ENCODE assay signal across 8 mouse cellular contexts in the genomic region with DNA sequence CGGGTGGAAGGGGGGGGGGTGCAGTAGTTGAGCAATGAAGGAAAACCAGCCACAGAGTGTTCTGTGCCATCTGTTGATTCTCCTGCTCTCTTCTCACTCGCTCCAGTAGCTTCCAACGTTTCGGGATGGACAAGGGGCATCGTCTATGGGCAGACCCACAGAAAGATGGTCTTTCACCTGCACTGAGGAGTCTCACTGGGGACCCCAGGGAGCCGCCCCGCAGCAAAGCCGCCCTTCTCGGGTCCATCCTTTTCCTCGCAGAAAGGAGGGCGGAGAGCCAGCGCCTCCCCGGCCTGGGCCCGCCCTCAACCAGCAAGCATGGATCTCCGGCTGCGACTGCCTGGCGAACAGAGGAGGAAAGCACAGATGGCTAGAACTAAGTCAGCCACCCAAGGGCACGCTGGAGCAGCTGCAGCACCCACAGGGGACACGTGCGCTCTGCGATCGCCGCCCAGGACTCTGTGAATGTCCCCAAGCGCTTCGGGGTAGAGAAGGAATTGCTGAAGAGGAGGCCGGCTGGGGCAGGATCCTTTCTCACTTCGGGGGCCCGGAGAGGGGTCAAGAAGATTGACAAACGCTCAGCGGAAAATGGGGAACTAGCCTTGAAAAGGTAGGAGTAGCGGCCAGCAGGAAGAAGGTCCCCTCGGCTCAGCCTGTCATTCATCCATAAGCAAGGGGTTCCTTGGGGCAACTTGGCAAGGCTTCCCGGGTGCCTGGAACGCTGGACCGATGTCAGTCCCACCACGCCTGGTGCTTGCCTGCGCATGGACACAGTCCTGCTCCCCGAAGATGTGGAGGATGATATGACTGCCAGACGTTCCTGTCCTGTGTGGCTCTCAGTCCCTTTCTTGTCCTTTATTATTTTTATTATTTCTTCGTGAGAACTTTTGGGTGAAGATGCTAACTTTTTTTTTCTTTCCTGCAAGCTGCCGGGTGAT. TPM values are rescaled to one million over a fixed set of nuclear protein-coding genes. Genes with fewer than 3 reads are reported as not detected.
A peak's percentile ranks its signal among the peaks of the same experiment; 100 is the strongest.
DNase-seq lines count a peak whose midpoint lies in the region; ATAC-seq lines count a peak whose summit lies in the region.

A gene (plus strand): TSS at position 117 of the 938 bp plus-strand sequence.

- no peak within 1 kb of the TSS for H3K27ac ChIP-seq in midbrain, embryonic 12.5 days (replicated peaks)
- H3K27ac ChIP-seq in stomach, embryonic 14.5 days (ENCODE audit: low read length) = no peak within 1 kb of the TSS

- H3K4me3 ChIP-seq in midbrain, embryonic 12.5 days = peak within 1 kb of the TSS; percentile 43
- peak within 1 kb of the TSS; percentile 38 for H3K4me3 ChIP-seq in stomach, embryonic 14.5 days (ENCODE audit: low read depth, low read length)

- ATAC-seq in hematopoietic stem cell, adult 5-6 weeks (replicated peaks in 1 of 2; ENCODE audit: insufficient read depth in 1 of 2, low FRiP score in 2 of 2, low TSS enrichment in 1 of 2, low read depth in 1 of 2, poor library complexity in 2 of 2, severe bottlenecking in 2 of 2) = peak; percentile 52 to 69
- ATAC-seq in midbrain, embryonic 12.5 days (ENCODE audit: low FRiP score, low read depth) = peak; percentile 82
- peak; percentile 83 for ATAC-seq in stomach, embryonic 14.5 days (ENCODE audit: insufficient number of reproducible peaks, insufficient read depth, low FRiP score, low read depth)

- H3K36me3 ChIP-seq in midbrain, embryonic 12.5 days = no peaks in the 10 kb centered on the region
- no peaks in the 10 kb centered on the region for H3K36me3 ChIP-seq in stomach, embryonic 14.5 days (ENCODE audit: control insufficient read depth, insufficient read depth, low read length)

- intact Hi-C loops in left cerebral cortex, postnatal 36 days (cut with DNase I) = no loop called here

- WGBS in midbrain, embryonic 12.5 days = 18% methylated on average over 41 of the region's 41 CpGs
- WGBS in stomach, embryonic 14.5 days = 12% methylated on average over 41 of the region's 41 CpGs

- no peaks in the 10 kb centered on the region for H3K9me3 ChIP-seq in midbrain, embryonic 12.5 days
- no peaks in the 10 kb centered on the region for H3K9me3 ChIP-seq in stomach, embryonic 14.5 days (ENCODE audit: control insufficient read depth, low read depth, low read length)

- H3K27me3 ChIP-seq in midbrain, embryonic 12.5 days = peaks cover 18% of the 10 kb centered on the region
- no peaks in the 10 kb centered on the region for H3K27me3 ChIP-seq in stomach, embryonic 14.5 days (ENCODE audit: control insufficient read depth, insufficient read depth, low read length)

- peak within 1 kb of the TSS; percentile 48 for H3K9ac ChIP-seq in midbrain, embryonic 12.5 days (replicated peaks)
- peak within 1 kb of the TSS; percentile 14; the same call in 1 of the 2 replicates for H3K9ac ChIP-seq in stomach, embryonic 14.5 days (replicated peaks; ENCODE audit: low read depth, low read length)

- peaks cover 8% of the 10 kb centered on the region for H3K4me1 ChIP-seq in midbrain, embryonic 12.5 days
- H3K4me1 ChIP-seq in stomach, embryonic 14.5 days (ENCODE audit: control insufficient read depth, insufficient read depth, low read length) = no peaks in the 10 kb centered on the region

- DNase-seq in R1 (ENCODE audit: low read depth, low spot score) = peak; percentile 19
- DNase-seq in cerebellum, postnatal 10 days = peak; percentile 67 to 79
- peak; percentile 13 to 14 for DNase-seq in frontal cortex, postnatal 25 days (ENCODE audit: low spot score in 2 of 2)
- DNase-seq in left cerebral cortex, postnatal 36 days (ENCODE audit: low spot score in 2 of 2) = peak; percentile 40 to 60
- no peak for DNase-seq in MN1 (ENCODE audit: low spot score)

- peak within 1 kb of the TSS; percentile 80 for H3K4me2 ChIP-seq in midbrain, embryonic 12.5 days (replicated peaks)
- H3K4me2 ChIP-seq in stomach, embryonic 14.5 days (replicated peaks; ENCODE audit: low read depth, low read length) = peak within 1 kb of the TSS; percentile 61

RNA-seq across cellular contexts. Expression of the gene that starts here (rescaled TPM):
- total RNA-seq in hematopoietic stem cell, adult 5-6 weeks (2017) = not detected in 2 replicates
- 1 to 10 TPM; 2.0 to 3.2 TPM for total RNA-seq in left cerebral cortex, postnatal 36 days (2021)
- 0.14 and 0.18 TPM in 2 replicates for polyA plus RNA-seq in midbrain, embryonic 12.5 days (2016; fragmentation: Nextera tagmentation; extraction: Ambion mirVana)
- polyA plus RNA-seq in stomach, embryonic 14.5 days (2014; fragmentation: Nextera tagmentation; extraction: Ambion mirVana) = 1.5 and 2.1 TPM in 2 replicates

Comparison
In these comparisons a context has a peak if more than half of its experiments do, and no peak if none do; other contexts are left out.
1. Peak in ATAC-seq in hematopoietic stem cell, adult 5-6 weeks; RNA of the gene not detected or under 1 TPM.
2. Peak in ATAC-seq, H3K4me3 ChIP-seq, H3K9ac ChIP-seq and H3K4me2 ChIP-seq in midbrain, embryonic 12.5 days; RNA of the gene not detected or under 1 TPM.